Mouse (Mus musculus): ENCODE measurements around the gene Gtf2f1.
"Not testable (repeated sequence)": the region's sequence is repeated elsewhere in the genome, so short reads cannot be mapped to it uniquely, and the experiment has no call there.

Gene Gtf2f1

DNA sequence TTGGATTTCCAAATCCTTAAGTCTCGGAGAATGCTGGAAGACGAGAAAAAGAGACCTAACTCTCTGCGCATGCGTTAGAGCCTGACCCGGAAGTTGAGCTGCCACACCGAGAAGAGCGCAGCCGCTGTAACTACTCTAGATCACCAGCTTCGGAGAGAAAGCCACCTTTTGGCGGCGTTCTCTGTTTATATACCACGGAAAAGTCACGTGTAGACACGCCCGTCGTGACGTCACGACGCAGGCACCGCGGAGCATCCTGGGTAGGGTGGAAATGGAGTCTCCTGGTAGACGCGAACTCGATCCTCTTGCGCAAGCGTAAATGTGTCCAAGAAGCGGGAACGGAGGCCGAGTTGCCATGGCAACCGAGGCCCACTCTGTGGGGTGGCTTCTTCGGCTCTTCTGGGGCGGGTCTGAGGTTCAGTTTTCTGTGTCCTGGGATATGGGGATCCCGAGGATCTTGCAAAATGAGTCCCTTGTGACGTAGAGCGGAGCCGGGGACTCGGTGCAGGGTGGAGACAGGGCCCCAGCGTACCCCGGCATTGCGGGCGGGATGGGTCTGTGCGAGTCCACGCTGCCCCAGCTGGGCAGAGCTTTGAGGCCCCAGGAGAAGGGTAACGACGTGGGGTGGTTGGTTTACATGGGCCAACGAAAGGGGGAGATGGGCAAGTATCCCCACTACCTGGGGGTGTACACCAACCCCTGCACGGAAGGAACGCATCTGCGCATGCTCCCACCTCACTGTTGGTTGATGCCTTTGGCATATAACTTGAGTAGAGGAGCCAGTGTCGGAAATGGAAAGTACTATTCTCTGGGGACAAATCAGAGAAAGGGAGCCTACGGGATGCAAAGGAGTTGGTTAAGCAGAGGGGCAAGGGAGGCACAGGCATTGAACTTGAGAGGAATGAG lies at the start of gene Gtf2f1, which contains the start of gene Gm17949:
Gene Gtf2f1 (minus strand): TSS at position 53 of the 906 bp plus-strand sequence.
Gene Gm17949 (plus strand): TSS at position 234 of the 906 bp plus-strand sequence.
- peak; percentile 96 to 98 for DNase-seq

DNA sequence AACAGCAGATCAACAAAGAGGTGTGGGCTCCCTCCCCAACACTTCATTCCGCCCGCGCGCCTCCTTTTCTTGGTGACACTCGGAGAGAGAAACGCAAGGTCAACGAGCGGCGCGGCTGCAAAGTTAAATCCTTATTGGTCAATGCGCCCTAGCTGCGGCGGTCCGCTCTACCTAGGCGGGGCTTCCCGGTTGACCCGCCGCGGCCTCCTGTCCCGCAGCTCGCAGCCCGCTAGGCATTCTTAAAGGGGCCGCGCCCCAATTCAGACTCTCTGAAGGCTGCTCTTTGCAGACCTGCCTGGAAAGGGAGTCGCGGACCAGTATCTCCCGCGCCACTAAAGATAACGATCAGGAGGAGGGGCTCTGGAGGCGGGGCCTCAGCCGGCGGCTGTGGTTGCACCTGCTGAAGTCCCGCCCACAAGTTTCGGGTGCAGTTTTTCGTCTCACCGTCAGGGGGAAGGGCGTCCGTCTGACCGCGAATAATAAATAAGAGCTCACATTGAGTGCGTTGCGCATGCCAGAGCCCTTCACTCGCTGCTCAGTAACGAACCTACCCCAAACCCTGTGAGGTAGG lies 49.2 kb upstream of the Gtf2f1 start:
- DNase-seq = peak; percentile 93 to 97

DNA sequence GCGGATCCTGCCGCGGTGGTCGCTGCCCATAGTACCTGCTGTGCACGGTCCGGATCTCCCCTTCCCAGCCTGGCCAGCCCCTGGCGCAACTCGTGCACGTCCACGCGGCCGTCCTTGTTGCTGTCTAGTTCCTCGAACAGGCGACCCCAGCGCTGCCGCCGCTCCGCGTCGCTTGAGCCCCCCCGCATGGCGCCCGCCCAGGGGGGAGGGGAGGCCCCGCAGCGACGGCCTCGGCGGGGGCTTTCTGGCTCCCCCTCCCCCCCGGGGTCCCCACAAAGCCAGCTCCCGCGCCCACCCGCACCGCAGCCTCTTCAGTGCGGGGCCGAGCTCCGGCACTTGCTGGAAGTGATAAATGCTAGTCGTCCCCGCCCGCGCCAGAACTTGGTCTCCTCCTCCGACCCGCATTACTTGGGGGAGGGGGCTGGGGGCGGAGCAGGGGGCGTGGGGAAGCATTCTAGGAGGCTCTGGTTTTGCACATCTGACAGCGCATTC lies 48.4 kb upstream of the Gtf2f1 start, which contains the start of gene Slc25a23:
Gene Slc25a23 (minus strand): TSS at position 378 of the 492 bp plus-strand sequence.
- DNase-seq = peak; percentile 83 to 89

DNA sequence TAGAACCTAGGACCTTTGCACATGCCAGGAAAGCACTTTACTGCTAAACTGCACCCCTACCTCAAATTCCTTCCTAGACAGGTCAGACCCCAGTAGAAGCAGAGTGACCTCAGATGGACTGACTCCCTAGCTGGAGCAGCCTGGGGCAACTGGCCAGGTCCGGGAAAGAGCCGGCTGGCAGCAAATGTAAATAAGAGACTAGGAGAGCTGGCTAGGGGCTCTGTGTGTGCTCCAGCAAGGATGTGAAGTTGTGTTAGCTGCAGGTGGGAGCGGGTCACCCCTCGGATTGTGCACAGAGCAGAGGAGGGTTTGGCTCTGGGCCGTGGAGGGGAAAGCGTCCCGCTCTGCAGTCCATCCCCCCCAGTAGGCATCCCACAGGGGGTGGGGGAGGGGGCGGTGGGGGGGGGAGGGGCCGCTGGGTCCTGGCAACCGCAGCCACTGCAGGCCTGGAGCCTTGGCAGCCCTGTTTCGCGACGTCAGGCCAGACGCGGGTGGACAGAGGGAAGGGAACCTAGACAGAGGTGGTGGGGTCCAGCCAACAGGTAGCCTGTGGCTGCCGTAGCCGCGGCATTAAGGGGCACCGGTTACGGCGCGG lies 47.9 kb upstream of the Gtf2f1 start, which contains the start of gene Crb3:
Gene Crb3 (plus strand): TSS at position 215 of the 595 bp plus-strand sequence.
- DNase-seq = peak; percentile 24 to 51

DNA sequence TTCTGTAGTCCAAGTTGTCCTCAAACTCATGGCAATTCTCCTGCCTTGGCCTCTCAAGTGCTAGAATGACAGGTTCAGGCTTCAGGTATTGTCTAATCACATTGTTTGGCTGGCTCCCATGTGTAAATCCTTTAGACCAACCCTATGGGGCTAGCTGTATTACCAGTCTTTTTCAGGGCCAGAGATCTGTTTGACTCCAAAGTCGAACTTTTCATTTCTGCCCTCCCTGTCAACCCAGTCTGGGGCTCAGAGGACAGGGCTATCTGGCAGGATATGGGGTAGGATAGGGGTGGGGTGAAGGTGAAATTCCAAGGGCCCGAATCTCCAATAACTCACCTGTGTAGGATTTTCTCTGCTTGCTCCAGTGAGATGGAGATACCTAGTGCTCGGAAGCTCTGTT lies 45.2 kb upstream of the Gtf2f1 start:
- no peak for DNase-seq

DNA sequence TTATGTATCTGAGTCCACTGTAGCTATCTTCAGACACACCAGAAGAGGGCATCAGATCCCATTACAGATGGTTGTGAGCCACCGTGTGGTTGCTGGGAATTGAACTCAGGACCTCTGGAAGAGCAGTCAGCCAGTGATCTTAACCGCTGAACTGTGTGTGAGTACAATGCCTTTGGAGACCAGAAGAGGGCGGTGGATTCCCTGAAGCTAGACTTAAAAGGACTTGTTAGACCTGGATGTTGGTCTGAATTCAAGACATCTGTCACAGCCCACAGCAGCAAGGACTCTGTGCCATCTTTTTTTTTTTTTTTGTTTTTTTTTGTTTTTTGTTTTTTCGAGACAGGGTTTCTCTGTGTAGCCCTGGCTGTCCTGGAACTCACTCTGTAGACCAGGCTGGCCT lies 40.6 kb upstream of the Gtf2f1 start:
- not testable (repeated sequence) for DNase-seq

DNA sequence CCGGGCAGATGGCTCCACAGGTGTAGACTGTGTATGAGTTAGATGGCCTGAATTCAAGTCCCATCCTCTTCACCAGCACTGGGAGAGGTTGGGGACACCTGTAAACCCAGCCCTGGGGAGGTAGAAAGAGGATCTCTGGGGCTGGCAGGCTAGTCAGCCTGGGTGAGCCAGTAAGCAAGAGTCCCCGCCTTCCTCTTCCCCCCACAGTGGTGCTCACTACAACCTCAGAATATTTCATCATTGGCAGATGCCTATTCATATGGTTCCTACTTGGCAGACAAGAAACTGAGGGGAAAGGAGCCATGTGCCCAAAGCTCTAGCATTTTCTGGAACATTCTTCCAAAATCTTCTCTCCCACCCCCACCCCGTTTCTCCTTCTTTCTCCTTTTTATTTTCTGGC lies 37.7 kb upstream of the Gtf2f1 start:
- no peak for DNase-seq

DNA sequence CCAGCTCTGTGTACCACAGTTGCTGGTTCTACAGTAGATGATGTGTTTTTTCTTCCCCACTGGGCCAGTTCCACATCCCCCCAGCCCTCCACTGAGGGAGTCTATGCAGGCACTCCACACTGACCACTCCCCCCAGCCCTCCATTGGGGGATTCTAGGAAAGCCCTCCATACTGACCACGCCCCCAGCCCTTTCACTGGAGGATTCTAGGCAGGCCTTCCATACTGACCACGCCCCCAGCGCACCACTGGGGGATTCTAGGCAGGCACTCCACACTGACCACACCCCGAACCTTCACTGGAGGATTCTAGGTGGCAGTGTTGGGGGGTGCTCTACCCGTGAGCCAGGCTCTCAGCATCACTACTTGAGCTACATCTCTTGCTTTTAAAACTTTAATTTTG lies 36.3 kb upstream of the Gtf2f1 start:
- DNase-seq = peak; percentile 32 to 53

DNA sequence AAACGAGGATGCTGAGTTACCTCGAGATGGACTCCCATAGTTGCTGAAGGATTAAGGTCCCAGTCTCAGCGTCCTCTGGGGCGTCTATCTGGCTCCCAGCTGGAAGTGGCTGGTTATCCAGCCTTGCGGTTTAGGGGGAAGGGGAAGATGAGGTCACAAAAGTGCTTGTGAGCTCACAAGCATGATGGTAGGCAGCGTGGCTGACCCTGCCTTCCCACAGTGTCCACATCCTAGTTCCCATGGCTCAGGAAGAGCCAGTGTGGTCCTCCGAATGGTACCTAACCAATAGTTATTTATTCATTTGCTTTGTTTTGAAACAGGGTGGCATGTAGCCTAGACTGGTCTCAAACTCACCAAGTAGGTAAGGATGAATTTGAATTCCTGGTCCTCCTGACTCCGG lies 30.5 kb upstream of the Gtf2f1 start, which contains the start of gene Slc25a41:
Gene Slc25a41 (minus strand): TSS at position 101 of the 400 bp plus-strand sequence.
- DNase-seq = no peak

DNA sequence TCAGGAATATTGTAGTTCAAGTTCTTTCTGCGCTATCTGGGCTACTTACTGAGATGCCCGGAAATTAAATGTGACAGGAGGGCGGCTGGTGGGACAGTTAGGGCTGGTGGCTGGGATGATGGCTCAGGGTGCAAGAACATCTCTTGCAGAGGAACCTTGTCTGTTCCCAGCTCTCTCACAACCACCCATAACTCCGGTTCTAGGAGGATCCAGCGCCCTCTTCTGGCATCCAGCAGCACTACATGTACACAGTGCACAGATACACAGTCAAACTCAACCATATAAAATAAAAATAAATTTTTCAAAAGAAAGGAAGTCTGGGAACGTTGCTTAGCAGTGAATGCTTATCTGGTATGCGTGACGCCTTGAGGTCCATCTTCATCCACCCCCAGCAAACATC lies 27.9 kb upstream of the Gtf2f1 start:
- peak in 1 of 2 experiments; percentile 31 for DNase-seq

DNA sequence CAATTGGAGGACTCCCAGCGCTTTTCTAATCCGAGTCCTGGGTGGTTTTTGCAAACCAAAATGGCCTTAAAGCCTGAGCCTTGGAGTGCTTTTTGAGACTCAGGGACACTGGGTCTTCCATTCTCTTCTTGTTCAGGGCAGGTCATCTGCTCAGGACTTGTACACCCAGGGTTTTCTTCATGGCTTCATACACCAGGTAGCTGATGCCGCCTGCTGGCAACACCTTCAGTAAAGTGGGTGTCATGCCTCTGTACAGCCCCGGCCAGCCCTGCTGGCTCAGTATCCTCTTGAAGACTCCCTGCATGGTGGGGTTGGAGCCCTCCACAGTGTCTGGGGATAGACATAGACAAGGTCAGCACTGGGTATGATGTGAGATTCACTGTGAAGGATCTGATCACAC lies 21.8 kb upstream of the Gtf2f1 start:
- DNase-seq = no peak

DNA sequence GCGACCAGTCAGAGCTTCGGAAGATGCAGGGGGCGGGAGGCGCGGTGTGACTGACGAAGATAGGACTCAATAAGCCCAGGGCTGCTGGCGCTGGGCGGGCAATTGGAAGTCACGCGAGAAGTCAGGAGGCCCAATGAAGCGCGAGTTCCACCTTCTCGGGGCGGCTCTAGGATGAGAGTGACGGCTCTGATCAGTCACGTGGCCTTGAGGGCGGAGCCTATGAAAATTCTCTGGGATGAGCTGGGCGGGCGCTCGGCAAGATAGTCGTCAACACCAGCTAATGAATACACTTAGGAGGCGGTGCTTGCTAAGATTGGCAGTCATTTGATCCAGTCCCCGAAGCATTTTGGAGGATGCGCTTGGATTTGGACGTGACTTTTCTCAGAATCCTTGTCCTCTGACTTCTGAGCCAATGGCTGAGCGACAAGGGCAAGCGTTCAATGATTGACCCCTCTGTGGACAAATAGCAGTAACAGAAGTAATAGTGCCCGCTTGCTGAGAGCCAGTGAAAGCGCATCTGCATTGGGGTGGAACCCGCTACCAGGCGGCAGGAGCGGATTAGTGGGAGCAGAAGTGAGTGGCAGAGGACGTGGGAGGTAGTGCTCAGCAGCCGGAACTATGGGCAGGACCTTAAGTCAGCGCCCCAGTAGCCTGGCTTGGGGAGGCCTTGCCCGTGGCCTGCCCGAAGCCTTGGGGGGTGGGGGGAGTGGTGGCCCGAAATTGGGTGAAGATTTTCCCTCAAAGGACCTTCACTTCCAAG lies 20.8 kb upstream of the Gtf2f1 start:
- DNase-seq = peak; percentile 99

DNA sequence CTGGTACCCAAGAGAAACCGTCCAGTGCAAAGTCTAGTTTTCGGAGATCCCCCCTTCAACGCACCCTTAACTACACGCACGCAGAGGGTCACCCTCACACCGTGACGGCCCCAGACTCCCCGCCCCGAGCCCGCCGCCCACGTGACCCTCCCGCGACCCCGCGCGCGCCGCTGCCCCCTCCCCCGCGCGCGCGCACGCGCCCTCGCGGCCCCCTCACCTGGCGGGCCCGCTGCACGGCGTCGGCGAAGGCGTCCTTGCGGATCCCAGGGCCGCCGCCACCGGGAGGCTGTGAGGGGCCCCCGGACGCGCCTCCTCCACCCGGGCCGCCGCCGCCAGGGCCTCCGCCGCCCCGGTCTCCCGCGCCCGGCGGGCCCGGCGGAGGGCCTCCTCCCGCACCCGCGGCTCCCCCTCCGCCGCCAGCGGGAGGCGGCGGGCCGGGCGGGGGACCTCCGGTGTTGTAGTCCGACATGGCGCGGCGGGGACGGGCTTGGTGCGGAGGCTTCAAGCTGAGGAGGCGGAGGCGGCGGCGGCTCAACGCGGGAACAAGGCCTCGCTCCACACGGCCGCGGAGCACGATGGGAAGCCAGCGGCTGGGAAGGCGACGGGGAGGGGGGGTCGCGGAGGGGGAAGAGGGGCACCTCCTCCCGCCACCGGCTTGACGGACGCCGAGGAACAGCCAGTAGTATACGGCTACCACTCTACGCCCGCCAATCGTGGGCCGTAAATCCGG lies 20.0 kb upstream of the Gtf2f1 start, which contains the start of gene Khsrp:
Gene Khsrp (minus strand): TSS at position 592 of the 730 bp plus-strand sequence.
- peak; percentile 69 to 73 for DNase-seq

DNA sequence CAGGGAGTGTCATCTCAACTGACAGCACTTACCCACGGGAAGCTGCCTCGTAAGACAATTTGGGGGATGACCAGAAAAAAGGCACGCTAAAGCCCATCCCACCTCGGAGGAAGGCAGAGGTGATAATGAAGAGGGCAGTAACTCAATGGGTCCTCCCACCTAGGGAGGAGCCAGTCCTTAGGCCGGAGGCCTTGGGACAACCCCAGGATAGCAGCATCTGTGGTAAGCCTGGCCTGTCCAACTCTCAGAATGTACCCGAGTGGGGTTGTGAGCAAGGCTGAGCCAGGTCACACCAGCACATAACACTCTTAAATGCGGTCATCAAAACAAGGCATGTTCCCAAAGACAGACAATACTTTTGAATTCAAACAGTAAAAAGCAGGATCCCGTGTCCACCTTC lies 18.6 kb upstream of the Gtf2f1 start:
- peak in 1 of 2 experiments; percentile 38 for DNase-seq

DNA sequence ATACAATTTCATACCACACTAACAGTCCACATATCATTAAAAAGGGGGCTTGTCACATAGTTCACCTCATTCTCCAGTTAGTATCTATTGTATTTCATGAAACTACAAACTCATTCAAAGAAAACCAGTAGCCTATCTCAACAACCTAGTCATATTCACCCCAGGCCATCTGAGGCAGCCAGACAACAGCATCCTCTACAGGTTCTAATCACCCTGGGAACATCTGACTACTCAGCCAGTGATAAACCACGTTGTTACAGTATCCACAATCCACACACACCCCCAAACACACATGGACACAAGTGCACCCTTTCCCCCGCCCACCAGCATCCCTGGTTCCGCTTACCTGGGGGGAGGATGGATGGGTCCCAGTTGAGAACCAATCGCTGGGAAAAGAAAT lies 16.4 kb upstream of the Gtf2f1 start:
- no peak for DNase-seq

DNA sequence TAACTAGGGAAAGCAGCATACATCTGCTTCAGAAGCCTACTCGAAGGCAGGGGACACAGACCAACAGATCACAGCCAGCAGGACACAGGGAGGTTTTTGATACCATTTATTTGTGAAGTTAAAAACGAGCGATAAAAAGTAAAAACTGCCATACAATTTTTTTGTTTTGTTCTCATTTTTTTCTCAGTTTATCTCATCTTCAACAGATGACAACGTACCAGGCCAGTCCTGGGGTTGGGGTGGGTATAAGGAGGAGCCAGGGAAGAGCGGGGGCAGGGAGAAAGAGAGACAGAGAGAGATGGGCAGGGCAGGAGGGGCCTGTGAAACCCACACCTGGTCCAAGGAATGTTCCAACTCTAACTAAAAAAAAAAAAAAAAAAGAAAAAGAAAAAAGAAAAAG lies 9.9 kb upstream of the Gtf2f1 start:
- no peak for DNase-seq

DNA sequence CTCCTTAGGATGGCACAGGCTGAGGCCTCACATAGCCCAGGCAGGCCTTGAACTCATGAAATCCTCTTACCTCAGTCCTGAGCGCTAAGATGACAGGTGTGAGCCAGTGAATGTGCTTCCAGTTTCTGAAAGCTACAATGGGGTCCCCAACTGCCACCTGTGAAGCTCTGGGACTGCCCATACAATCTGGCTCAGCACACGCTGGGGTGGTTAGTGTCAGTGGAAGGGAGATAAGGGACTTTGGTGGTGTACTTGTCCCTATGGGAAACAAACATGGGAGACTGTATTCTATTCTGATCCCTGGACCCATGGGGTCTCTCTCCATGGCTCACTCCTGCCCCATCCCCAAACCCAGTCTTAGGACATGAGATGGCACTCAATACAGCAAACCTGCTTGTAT lies 8.6 kb upstream of the Gtf2f1 start:
- no peak for DNase-seq

DNA sequence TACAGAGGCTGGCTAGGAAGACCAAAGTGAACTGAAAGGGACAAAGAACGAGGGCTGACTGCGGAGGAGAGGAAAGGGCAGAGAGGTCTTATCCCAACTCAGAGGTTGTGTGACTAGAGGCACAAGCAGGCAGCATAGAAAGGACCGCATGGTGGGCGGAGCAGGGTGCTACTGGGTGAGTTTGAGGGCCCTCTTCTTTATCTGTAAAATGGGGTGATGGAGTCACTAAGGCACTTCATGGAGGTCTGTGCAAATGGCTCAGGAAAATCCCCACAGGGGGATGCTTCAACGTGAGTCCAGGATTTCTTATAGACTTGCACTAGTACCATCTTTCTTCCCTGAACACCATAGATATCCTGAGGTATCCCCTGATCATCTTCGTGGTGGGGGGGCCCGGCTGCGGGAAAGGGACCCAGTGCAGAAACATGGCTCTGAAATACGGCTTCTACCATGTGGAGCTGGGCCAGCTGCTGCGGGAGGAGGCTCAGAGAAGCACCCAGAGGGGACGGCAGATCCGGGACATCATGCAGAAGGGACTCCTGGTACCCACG lies 1.2 kb upstream of the Gtf2f1 start:
- DNase-seq = no peak

DNA sequence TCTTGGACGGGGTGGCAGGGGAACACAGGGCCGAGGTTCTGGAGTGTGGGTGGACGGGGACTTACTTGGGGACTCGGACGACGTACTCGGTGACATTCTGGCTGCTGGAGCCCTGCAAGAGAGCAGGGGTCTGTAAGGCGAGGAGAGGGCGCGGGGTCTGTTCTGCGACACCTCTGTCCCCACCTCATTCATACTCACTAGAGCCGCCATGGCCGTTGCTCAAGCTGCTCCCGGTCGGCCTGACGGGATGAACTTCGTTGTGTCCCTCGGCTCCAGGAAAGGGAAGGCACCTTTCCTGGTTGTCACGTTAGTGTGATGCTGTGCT lies 215 bp downstream of the Gtf2f1 start:
- DNase-seq = no peak

DNA sequence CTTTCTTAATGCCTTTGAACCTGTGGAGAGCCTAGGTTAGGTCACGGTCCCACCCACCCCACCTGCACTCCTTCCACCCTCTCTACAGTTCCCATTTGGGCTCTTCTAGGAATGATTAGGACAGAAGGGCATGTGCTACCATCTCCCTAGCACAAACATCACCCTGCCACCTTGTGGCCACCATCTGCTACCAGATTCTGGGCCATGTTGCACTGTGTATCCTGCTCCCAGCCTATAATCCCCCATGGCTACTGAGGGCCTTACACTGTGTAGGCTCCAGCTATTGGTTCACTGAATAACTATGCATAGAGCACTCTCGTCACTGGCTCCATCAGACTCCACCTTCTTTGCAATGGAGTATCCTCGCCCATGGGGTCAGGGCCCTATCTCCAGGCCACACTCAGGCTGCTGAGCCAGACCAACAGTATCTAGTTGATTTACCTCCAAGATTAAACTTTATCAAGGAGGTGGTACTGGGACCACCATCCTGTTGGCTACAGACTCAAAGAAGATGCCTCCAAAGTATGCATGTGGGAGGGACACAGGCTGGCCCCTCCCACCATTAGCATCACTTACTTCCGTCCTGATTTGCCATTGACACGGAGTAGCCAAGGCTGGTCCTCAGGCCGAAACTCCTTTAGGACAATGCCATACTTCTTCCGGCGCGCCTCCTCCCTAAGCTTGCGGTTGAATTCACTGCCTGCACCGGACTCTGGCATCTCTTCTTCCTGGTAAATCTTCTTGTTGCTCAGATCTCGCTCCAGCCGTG lies 3.8 kb downstream of the Gtf2f1 start:
- DNase-seq = peak in 1 of 2 experiments; percentile 43

DNA sequence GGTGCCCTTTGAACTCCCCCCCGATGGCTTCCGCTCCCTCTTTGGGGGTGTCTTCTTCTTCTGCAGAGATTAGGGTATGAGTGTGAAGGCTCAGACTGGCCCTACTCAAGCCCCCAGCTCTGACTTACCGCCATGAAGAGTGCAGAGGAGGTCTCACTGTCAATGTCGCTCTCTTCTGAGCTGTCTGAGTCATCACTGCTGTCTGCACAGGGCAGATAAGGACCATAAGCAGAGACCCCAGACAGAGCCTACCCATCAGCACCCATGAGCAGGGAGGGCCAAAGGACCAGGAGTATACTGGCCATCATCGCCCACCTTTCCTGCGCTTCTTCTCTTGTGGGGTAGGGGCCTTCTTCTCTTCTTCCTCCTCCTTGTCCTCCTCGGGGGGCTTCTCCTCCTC lies 7.1 kb downstream of the Gtf2f1 start:
- no peak for DNase-seq
